Mouse (Mus musculus) c-Kit-positive CD71-positive TER-119-negative erythroid progenitor cells, embryonic 14.5 days (primary cell): ENCODE data around the gene Pdlim1.

Source experiments
- DNase-seq: peaks from one replicate; pipeline ENCODE4 v3.0.0-alpha.2; 2013; ENCODE audit warnings: low read depth

The Pdlim1 gene

DNA sequence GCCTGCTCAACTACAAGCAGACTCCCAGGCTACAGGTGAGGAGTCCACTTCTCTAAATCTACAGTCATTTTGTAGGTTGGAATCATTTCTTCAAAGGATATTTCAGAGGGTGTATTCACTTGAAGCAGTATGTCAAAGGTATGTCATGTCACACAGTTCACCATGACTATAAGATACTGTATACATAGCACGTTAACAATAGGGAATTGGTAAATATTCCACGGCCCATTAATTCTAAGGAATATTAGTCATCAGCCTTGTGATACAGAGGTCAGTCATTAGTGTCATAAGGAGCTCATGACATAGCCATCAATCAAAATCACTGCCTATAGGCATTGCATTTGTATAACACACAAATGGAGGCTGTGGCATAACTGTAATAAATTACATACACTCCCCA is 13.1 kb upstream of the Pdlim1 start:
- DNase-seq, result no peak

GRCm38 (mm10) chr19:40283415-40283814 is 11.8 kb upstream of the Pdlim1 start:
- DNase-seq, result no peak

DNA sequence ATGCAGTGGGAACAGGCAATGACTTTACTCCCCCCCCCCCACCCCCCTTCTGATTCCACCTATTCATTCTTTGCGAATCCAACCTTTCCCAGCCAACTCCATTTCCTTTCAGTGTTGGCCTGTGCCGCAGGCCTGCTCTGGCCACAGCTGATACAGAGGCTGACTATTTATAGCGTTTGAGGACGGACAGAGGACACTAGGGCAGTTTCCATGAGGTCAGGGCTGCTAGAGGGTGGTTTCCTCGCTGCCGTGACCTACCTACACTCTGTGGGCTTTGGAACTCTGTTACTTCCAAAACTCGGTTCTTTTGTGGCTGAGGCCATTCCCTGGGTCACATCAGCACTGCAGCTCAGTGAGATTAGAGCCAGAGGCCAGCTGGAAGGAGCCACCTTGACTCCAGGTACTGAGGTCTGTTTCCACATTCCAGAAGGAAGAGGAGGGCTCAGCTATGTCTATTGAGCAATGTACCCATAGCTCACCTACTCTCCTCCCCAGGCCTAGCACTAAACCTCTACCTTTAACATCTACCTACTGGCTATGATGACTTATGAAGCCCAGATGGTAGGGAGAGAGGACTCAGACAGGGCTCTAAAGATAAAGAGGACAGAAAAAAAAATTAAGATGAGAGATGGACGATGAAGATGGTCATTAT is 6.9 kb upstream of the Pdlim1 start:
- DNase-seq, result no peak

- DNase-seq, result no peak
Measured at GRCm38 (mm10) chr19:40277494-40277893, 5.9 kb upstream of the Pdlim1 start.

GRCm38 (mm10) chr19:40275401-40276188 is 4.0 kb upstream of the Pdlim1 start:
- no peak for DNase-seq

- no peak for DNase-seq
Measured at GRCm38 (mm10) chr19:40272674-40273073, 1.0 kb upstream of the Pdlim1 start.

DNA sequence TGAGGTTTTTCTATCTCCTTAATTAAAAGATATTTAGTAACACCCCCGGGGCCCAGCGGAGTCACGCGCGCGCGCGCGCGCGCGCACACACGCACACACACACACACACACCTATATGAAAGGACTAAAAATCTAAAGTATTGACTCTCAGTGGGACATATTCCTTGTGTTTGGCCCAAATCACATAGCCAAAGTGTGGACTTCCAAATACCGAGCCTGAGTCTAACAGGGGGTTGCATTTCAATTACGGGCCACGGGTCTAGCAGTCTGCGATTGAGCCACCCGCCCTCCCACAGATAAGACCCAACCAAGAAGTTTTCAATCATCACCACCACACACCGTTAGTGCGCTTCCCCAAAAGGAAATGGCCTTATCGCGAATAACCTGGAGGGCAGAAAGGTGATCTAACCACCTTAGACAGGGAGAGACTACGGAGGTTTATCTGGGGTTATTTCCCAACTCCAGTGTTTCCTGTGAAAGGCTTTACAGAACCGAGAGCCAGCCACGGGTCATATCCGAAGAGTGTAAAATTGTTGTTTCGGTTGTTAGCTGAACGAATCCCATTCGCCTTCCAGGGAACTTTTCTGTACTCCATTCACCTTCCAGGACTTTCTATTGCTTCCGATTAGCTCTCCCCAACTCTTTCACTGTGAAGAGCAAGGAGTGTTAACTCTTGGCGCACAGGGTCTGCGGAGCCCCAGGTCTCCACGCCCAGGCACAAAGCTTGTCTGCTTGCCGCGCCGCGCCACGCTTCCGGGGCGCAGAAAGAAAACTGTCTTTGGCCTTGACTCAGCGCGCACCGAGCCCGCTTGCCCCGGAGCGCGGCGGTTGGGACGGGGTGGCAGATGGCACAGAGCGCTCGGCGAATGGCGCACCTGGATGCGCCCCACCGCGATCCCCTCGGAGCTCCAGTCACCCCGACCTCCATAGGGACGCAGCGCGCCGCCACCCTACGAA is 1.0 kb downstream of the Pdlim1 start:
- DNase-seq, result peak; percentile 37

DNA sequence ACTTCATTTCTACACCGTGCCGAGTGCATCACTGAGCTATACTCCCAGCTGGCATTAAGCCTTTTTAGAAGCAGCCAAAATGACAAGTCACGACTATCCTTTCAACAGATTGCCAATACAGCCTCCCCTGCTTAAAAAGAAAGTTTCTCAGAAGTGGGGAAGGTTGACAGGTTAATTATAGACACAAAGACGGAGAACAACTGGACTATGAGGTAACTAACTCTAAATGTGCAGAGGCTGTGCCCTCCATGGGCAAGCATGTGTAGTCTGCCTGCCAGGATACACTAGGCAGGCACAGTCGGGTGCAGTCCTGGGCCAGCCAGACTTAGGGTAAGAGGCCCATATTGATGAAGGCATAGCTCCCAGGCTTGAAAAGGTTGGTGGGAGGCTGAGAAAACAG is 2.1 kb downstream of the Pdlim1 start:
- DNase-seq, result no peak

GRCm38 (mm10) chr19:40268493-40268892 is 3.1 kb downstream of the Pdlim1 start:
- no peak for DNase-seq

DNA sequence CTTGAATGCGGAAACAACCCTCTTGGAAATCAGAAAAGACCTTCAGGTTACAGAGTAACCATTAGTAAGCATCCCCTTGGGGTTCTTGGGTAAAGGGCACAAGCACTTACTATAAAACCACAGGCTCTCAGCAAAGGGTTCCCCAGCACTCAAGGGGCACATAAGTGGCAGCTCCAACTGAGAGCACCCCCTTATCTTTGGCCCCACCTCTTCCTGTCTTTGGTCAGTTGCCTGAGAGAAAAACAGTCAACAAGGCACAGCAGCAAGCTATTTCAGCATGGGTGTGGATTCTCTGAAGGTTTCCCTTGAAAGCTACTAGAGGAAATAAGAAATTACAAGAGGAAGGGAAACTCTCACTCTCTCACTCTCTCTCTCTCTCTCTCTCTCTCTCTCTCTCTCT is 4.3 kb downstream of the Pdlim1 start:
- DNase-seq, result peak; percentile 46

GRCm38 (mm10) chr19:40259485-40259884 is 12.2 kb downstream of the Pdlim1 start:
- DNase-seq, result no peak

GRCm38 (mm10) chr19:40257396-40257795 is 14.2 kb downstream of the Pdlim1 start:
- DNase-seq, result no peak

GRCm38 (mm10) chr19:40256376-40257050 is 15.1 kb downstream of the Pdlim1 start:
- DNase-seq, result no peak

- DNase-seq, result no peak
Measured at GRCm38 (mm10) chr19:40255561-40255960, 16.1 kb downstream of the Pdlim1 start.

- DNase-seq, result no peak
Measured at GRCm38 (mm10) chr19:40254741-40255140, 16.9 kb downstream of the Pdlim1 start.

GRCm38 (mm10) chr19:40253768-40254167 is 17.9 kb downstream of the Pdlim1 start:
- DNase-seq, result no peak

DNA sequence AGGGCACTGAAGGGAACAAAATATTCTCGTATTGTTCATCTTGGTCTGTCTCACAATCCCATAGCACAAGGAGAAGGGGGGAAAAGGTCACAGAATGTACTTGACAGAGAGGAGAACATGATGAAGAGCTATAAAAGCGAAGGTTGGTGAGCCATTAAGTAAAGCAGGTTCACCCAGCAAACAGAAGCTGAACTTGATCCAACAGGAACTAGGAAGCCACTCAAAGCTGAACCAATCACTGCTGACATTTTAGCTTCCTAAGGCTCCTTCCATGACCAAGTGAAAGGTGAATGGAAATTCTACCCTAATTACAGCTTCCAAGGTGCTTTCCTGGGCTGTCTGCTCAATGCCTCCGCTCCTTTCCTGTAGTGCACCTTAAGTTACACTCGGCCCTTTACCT is 20.5 kb downstream of the Pdlim1 start:
- DNase-seq, result no peak

- DNase-seq, result no peak
Measured at GRCm38 (mm10) chr19:40249352-40249751, 22.3 kb downstream of the Pdlim1 start.

GRCm38 (mm10) chr19:40248476-40248875 is 23.2 kb downstream of the Pdlim1 start:
- DNase-seq, result no peak

- no peak for DNase-seq
Measured at GRCm38 (mm10) chr19:40247268-40247666, 24.4 kb downstream of the Pdlim1 start.

GRCm38 (mm10) chr19:40246646-40247267 is 24.9 kb downstream of the Pdlim1 start:
- no peak for DNase-seq
